Mouse (Mus musculus): ENCODE data around the gene Zmpste24. TPM values are rescaled to one million over a fixed set of nuclear protein-coding genes. Genes with fewer than 3 reads are reported as not detected.
A peak's percentile ranks its signal among the peaks of the same experiment; 100 is the strongest.

Gene Zmpste24
- total RNA-seq, 1 experiment from 2014 or later = 29.3 TPM

- ATAC-seq (replicated peaks; ENCODE audit: insufficient number of reproducible peaks, low FRiP score, low TSS enrichment, poor library complexity, severe bottlenecking) = no peak
Observed at GRCm38 (mm10) chr4:121040323-121040722, 57.7 kb downstream of the Zmpste24 start.

GRCm38 (mm10) chr4:121039331-121040115, 58.5 kb downstream of the Zmpste24 start, which contains the start of gene Col9a2:
TSS of gene Col9a2 (plus strand) at chr4:121039385.
- ATAC-seq (replicated peaks; ENCODE audit: insufficient number of reproducible peaks, low FRiP score, low TSS enrichment, poor library complexity, severe bottlenecking) = no peak

- ATAC-seq (replicated peaks; ENCODE audit: insufficient number of reproducible peaks, low FRiP score, low TSS enrichment, poor library complexity, severe bottlenecking) = no peak
Observed at GRCm38 (mm10) chr4:121033006-121033405, 65.0 kb downstream of the Zmpste24 start.

GRCm38 (mm10) chr4:121031440-121031839, 66.6 kb downstream of the Zmpste24 start:
- no peak for ATAC-seq (replicated peaks; ENCODE audit: insufficient number of reproducible peaks, low FRiP score, low TSS enrichment, poor library complexity, severe bottlenecking)

- ATAC-seq (replicated peaks; ENCODE audit: insufficient number of reproducible peaks, low FRiP score, low TSS enrichment, poor library complexity, severe bottlenecking) = no peak
Observed at GRCm38 (mm10) chr4:121029632-121030031, 68.4 kb downstream of the Zmpste24 start.

- peak; percentile 64 for ATAC-seq (replicated peaks; ENCODE audit: insufficient number of reproducible peaks, low FRiP score, low TSS enrichment, poor library complexity, severe bottlenecking)
Observed at GRCm38 (mm10) chr4:121028659-121029392, 69.2 kb downstream of the Zmpste24 start.

- no peak for ATAC-seq (replicated peaks; ENCODE audit: insufficient number of reproducible peaks, low FRiP score, low TSS enrichment, poor library complexity, severe bottlenecking)
Observed at GRCm38 (mm10) chr4:121028146-121028545, 69.9 kb downstream of the Zmpste24 start.

GRCm38 (mm10) chr4:121025681-121026080, 72.4 kb downstream of the Zmpste24 start:
- ATAC-seq (replicated peaks; ENCODE audit: insufficient number of reproducible peaks, low FRiP score, low TSS enrichment, poor library complexity, severe bottlenecking) = no peak

- ATAC-seq (replicated peaks; ENCODE audit: insufficient number of reproducible peaks, low FRiP score, low TSS enrichment, poor library complexity, severe bottlenecking) = peak; percentile 89
Observed at GRCm38 (mm10) chr4:121023941-121024340, 74.1 kb downstream of the Zmpste24 start.

- ATAC-seq (replicated peaks; ENCODE audit: insufficient number of reproducible peaks, low FRiP score, low TSS enrichment, poor library complexity, severe bottlenecking) = no peak
Observed at GRCm38 (mm10) chr4:121023464-121023863, 74.6 kb downstream of the Zmpste24 start.

GRCm38 (mm10) chr4:121021911-121022310, 76.1 kb downstream of the Zmpste24 start:
- ATAC-seq (replicated peaks; ENCODE audit: insufficient number of reproducible peaks, low FRiP score, low TSS enrichment, poor library complexity, severe bottlenecking) = no peak

GRCm38 (mm10) chr4:121020040-121020790, 77.8 kb downstream of the Zmpste24 start:
- no peak for ATAC-seq (replicated peaks; ENCODE audit: insufficient number of reproducible peaks, low FRiP score, low TSS enrichment, poor library complexity, severe bottlenecking)

GRCm38 (mm10) chr4:121018250-121018649, 79.8 kb downstream of the Zmpste24 start:
- ATAC-seq (replicated peaks; ENCODE audit: insufficient number of reproducible peaks, low FRiP score, low TSS enrichment, poor library complexity, severe bottlenecking) = no peak

GRCm38 (mm10) chr4:121016928-121017657, 80.9 kb downstream of the Zmpste24 start, which contains the start of gene Smap2:
TSS of gene Smap2 (minus strand) at chr4:121017247.
- peak; percentile 83 for ATAC-seq (replicated peaks; ENCODE audit: insufficient number of reproducible peaks, low FRiP score, low TSS enrichment, poor library complexity, severe bottlenecking)

- ATAC-seq (replicated peaks; ENCODE audit: insufficient number of reproducible peaks, low FRiP score, low TSS enrichment, poor library complexity, severe bottlenecking) = no peak
Observed at GRCm38 (mm10) chr4:121016021-121016898, 81.8 kb downstream of the Zmpste24 start.

- ATAC-seq (replicated peaks; ENCODE audit: insufficient number of reproducible peaks, low FRiP score, low TSS enrichment, poor library complexity, severe bottlenecking) = no peak
Observed at GRCm38 (mm10) chr4:121015268-121015659, 82.8 kb downstream of the Zmpste24 start.

- peak; percentile 60 for ATAC-seq (replicated peaks; ENCODE audit: insufficient number of reproducible peaks, low FRiP score, low TSS enrichment, poor library complexity, severe bottlenecking)
Observed at GRCm38 (mm10) chr4:121014594-121015267, 83.3 kb downstream of the Zmpste24 start.
